Mouse (Mus musculus): ENCODE data around the gene Rtn2.

DNA sequence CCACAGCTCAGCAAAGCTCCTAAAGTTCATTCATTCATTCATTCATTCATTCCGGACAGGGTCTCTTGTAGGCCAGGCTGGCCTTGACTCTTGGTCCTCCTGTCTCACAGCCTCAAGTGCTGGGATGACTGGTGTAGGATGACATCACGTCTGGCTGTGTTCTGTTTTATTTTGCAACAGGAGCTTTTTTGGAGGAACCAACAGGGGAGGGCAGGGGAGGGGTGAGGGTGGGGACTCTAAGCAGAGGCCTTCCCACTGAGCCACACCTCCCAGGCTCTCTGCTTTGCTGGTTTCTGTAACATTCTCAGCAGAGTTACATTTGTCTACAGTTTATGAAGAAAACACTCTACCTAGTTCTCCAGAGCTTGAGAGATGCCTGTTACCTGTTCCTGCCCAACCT, 55.6 kb downstream of the Rtn2 start:
- no peak for TF ChIP-seq MAFK (IDR thresholded peaks at IDR 0.05; ENCODE audit: insufficient read depth, low read depth, low read length)
- TF ChIP-seq ZC3H11A (IDR thresholded peaks at IDR 0.05; ENCODE audit: borderline replicate concordance, low read depth, low read length), result no peak
- TF ChIP-seq HCFC1 (IDR thresholded peaks at IDR 0.05; ENCODE audit: borderline replicate concordance, insufficient read depth, low read length), result no peak
